Mouse (Mus musculus): Measurements from ENCODE around the gene Ripor3. TPM values are rescaled to one million over a fixed set of nuclear protein-coding genes. Genes with fewer than 3 reads are reported as not detected.

Ripor3 gene
- total and polyA plus RNA-seq, 3 experiments = 1.9 to 6.9 (median 6.5) TPM

GRCm38 (mm10) chr2:167987640-167988039, 22.8 kb downstream of the Ripor3 start:
- Histone ChIP-seq H3K4me3 (ENCODE audit: low read depth, low read length) (no peak overlapping the region), H3K4me1 (ENCODE audit: insufficient read depth, low read depth, low read length) (no peaks in the 10 kb centered on the region), H3K36me3 (replicated peaks) (no peaks in the 10 kb centered on the region), H3K27me3 (ENCODE audit: insufficient read depth, low read length) (peaks cover 24% of the 10 kb centered on the region; the same call in 1 of the 2 replicates), H3K9me3 (replicated peaks) (no peaks in the 10 kb centered on the region)
- no peak for TF ChIP-seq GATA1 (IDR thresholded peaks at IDR 0.05; ENCODE audit: borderline replicate concordance, low read length)
- TF ChIP-seq POLR2AphosphoS5 (IDR thresholded peaks at IDR 0.05; ENCODE audit: insufficient replicate concordance, low read depth, low read length) = no peak
- TF ChIP-seq CTCF (IDR thresholded peaks at IDR 0.05; ENCODE audit: low read depth, low read length) = no peak
- TF ChIP-seq GATA2 (IDR thresholded peaks at IDR 0.05; ENCODE audit: borderline replicate concordance, low read depth, low read length) = no peak
- no peak for TF ChIP-seq TAL1 (conservative IDR thresholded peaks at IDR 0.05; ENCODE audit: low read depth, low read length)
- DNase-seq (ENCODE audit: low spot score) (no peak), ATAC-seq (ENCODE audit: extremely low read depth, insufficient number of reproducible peaks, low FRiP score, poor library complexity, severe bottlenecking) (no peak)

GRCm38 (mm10) chr2:167986762-167987161, 23.7 kb downstream of the Ripor3 start:
- H3K36me3 ChIP-seq (replicated peaks) = no peaks in the 10 kb centered on the region
- H3K9me3 ChIP-seq (replicated peaks) = no peaks in the 10 kb centered on the region
- H3K27me3 ChIP-seq (ENCODE audit: insufficient read depth, low read length) = peaks cover 22% of the 10 kb centered on the region; the same call in 1 of the 2 replicates
- no peak overlapping the region for H3K4me3 ChIP-seq (ENCODE audit: low read depth, low read length)
- ATAC-seq (ENCODE audit: extremely low read depth, insufficient number of reproducible peaks, low FRiP score, poor library complexity, severe bottlenecking) = no peak
- no peaks in the 10 kb centered on the region for H3K4me1 ChIP-seq (ENCODE audit: insufficient read depth, low read depth, low read length)
- no peak for DNase-seq (ENCODE audit: low spot score)
- TF ChIP-seq CTCF (IDR thresholded peaks at IDR 0.05; ENCODE audit: low read depth, low read length) = no peak
- TF ChIP-seq TAL1 (conservative IDR thresholded peaks at IDR 0.05; ENCODE audit: low read depth, low read length) = no peak
- TF ChIP-seq GATA1 (IDR thresholded peaks at IDR 0.05; ENCODE audit: borderline replicate concordance, low read length) = no peak
- no peak for TF ChIP-seq POLR2AphosphoS5 (IDR thresholded peaks at IDR 0.05; ENCODE audit: insufficient replicate concordance, low read depth, low read length)
- TF ChIP-seq GATA2 (IDR thresholded peaks at IDR 0.05; ENCODE audit: borderline replicate concordance, low read depth, low read length) = no peak

GRCm38 (mm10) chr2:167984946-167985345, 25.5 kb downstream of the Ripor3 start:
- no peak for DNase-seq (ENCODE audit: low spot score)
- Histone ChIP-seq H3K27me3 (ENCODE audit: insufficient read depth, low read length) (peaks cover 21% of the 10 kb centered on the region; the same call in 1 of the 2 replicates), H3K9me3 (replicated peaks) (no peaks in the 10 kb centered on the region), H3K36me3 (replicated peaks) (peaks cover 4% of the 10 kb centered on the region), H3K4me3 (ENCODE audit: low read depth, low read length) (no peak overlapping the region), H3K4me1 (ENCODE audit: insufficient read depth, low read depth, low read length) (no peaks in the 10 kb centered on the region)
- no peak for ATAC-seq (ENCODE audit: extremely low read depth, insufficient number of reproducible peaks, low FRiP score, poor library complexity, severe bottlenecking)
- TF ChIP-seq POLR2AphosphoS5 (IDR thresholded peaks at IDR 0.05; ENCODE audit: insufficient replicate concordance, low read depth, low read length) (no peak), CTCF (IDR thresholded peaks at IDR 0.05; ENCODE audit: low read depth, low read length) (no peak), GATA1 (IDR thresholded peaks at IDR 0.05; ENCODE audit: borderline replicate concordance, low read length) (no peak), GATA2 (IDR thresholded peaks at IDR 0.05; ENCODE audit: borderline replicate concordance, low read depth, low read length) (no peak), TAL1 (conservative IDR thresholded peaks at IDR 0.05; ENCODE audit: low read depth, low read length) (no peak)

- H3K27me3 ChIP-seq (ENCODE audit: insufficient read depth, low read length) = peaks cover 18% of the 10 kb centered on the region; the same call in 1 of the 2 replicates
- ATAC-seq (ENCODE audit: extremely low read depth, insufficient number of reproducible peaks, low FRiP score, poor library complexity, severe bottlenecking) = no peak
- peaks cover 10% of the 10 kb centered on the region for H3K36me3 ChIP-seq (replicated peaks)
- H3K4me1 ChIP-seq (ENCODE audit: insufficient read depth, low read depth, low read length) = no peaks in the 10 kb centered on the region
- no peaks in the 10 kb centered on the region for H3K9me3 ChIP-seq (replicated peaks)
- DNase-seq (ENCODE audit: low spot score) = no peak
- TF ChIP-seq POLR2AphosphoS5 (IDR thresholded peaks at IDR 0.05; ENCODE audit: insufficient replicate concordance, low read depth, low read length) (no peak), CTCF (IDR thresholded peaks at IDR 0.05; ENCODE audit: low read depth, low read length) (no peak), GATA1 (IDR thresholded peaks at IDR 0.05; ENCODE audit: borderline replicate concordance, low read length) (no peak), GATA2 (IDR thresholded peaks at IDR 0.05; ENCODE audit: borderline replicate concordance, low read depth, low read length) (no peak), TAL1 (conservative IDR thresholded peaks at IDR 0.05; ENCODE audit: low read depth, low read length) (no peak)
- H3K4me3 ChIP-seq (ENCODE audit: low read depth, low read length) = no peak overlapping the region
Measured at GRCm38 (mm10) chr2:167984371-167984770, 26.0 kb downstream of the Ripor3 start.

- H3K4me1 ChIP-seq (ENCODE audit: insufficient read depth, low read depth, low read length) = no peaks in the 10 kb centered on the region
Measured at GRCm38 (mm10) chr2:167982646-167983045, 27.8 kb downstream of the Ripor3 start.

GRCm38 (mm10) chr2:167980391-167980790, 30.0 kb downstream of the Ripor3 start:
- H3K36me3 ChIP-seq (replicated peaks) = peaks cover 48% of the 10 kb centered on the region
- H3K9me3 ChIP-seq (replicated peaks) = no peaks in the 10 kb centered on the region
- no peak for TF ChIP-seq GATA1 (IDR thresholded peaks at IDR 0.05; ENCODE audit: borderline replicate concordance, low read length)
- TF ChIP-seq GATA2 (IDR thresholded peaks at IDR 0.05; ENCODE audit: borderline replicate concordance, low read depth, low read length) = no peak
- no peak for TF ChIP-seq TAL1 (conservative IDR thresholded peaks at IDR 0.05; ENCODE audit: low read depth, low read length)
- no peak for TF ChIP-seq POLR2AphosphoS5 (IDR thresholded peaks at IDR 0.05; ENCODE audit: insufficient replicate concordance, low read depth, low read length)
- TF ChIP-seq CTCF (IDR thresholded peaks at IDR 0.05; ENCODE audit: low read depth, low read length) = no peak
- no peak overlapping the region for H3K4me3 ChIP-seq (ENCODE audit: low read depth, low read length)
- DNase-seq (ENCODE audit: low spot score) (no peak), ATAC-seq (ENCODE audit: extremely low read depth, insufficient number of reproducible peaks, low FRiP score, poor library complexity, severe bottlenecking) (no peak)
- H3K27me3 ChIP-seq (ENCODE audit: insufficient read depth, low read length) = peaks cover 10% of the 10 kb centered on the region; the same call in 1 of the 2 replicates
- H3K4me1 ChIP-seq (ENCODE audit: insufficient read depth, low read depth, low read length) = no peaks in the 10 kb centered on the region

More at GRCm38 (mm10) chr2:167982646-167983045, 27.8 kb downstream of the Ripor3 start:
- Histone ChIP-seq H3K9me3 (replicated peaks) (no peaks in the 10 kb centered on the region), H3K4me3 (ENCODE audit: low read depth, low read length) (no peak overlapping the region), H3K36me3 (replicated peaks) (peaks cover 26% of the 10 kb centered on the region), H3K27me3 (ENCODE audit: insufficient read depth, low read length) (peaks cover 16% of the 10 kb centered on the region; the same call in 1 of the 2 replicates)
- TF ChIP-seq GATA2 (IDR thresholded peaks at IDR 0.05; ENCODE audit: borderline replicate concordance, low read depth, low read length) (no peak), GATA1 (IDR thresholded peaks at IDR 0.05; ENCODE audit: borderline replicate concordance, low read length) (no peak), TAL1 (conservative IDR thresholded peaks at IDR 0.05; ENCODE audit: low read depth, low read length) (no peak), POLR2AphosphoS5 (IDR thresholded peaks at IDR 0.05; ENCODE audit: insufficient replicate concordance, low read depth, low read length) (no peak), CTCF (IDR thresholded peaks at IDR 0.05; ENCODE audit: low read depth, low read length) (no peak)
- DNase-seq (ENCODE audit: low spot score) (no peak), ATAC-seq (ENCODE audit: extremely low read depth, insufficient number of reproducible peaks, low FRiP score, poor library complexity, severe bottlenecking) (no peak)

Measured in G1E (cell line).